Mouse (Mus musculus) spleen, postnatal 0 days (tissue): Measurements from ENCODE around the gene Msh6. TPM values are rescaled to one million over a fixed set of nuclear protein-coding genes. Genes with fewer than 3 reads are reported as not detected.

Experiments used
- polyA plus RNA-seq: library from polyadenylated mRNA; unstranded; fragments of >200 nt; fragmentation: Nextera tagmentation; extraction: Ambion mirVana; gene quantifications from 2 replicates; pipeline ENCODE4 v1.2.1, GENCODE M21; 2015

Gene Msh6
- polyA plus RNA-seq = 26.9 and 29.0 TPM in 2 replicates

DNA sequence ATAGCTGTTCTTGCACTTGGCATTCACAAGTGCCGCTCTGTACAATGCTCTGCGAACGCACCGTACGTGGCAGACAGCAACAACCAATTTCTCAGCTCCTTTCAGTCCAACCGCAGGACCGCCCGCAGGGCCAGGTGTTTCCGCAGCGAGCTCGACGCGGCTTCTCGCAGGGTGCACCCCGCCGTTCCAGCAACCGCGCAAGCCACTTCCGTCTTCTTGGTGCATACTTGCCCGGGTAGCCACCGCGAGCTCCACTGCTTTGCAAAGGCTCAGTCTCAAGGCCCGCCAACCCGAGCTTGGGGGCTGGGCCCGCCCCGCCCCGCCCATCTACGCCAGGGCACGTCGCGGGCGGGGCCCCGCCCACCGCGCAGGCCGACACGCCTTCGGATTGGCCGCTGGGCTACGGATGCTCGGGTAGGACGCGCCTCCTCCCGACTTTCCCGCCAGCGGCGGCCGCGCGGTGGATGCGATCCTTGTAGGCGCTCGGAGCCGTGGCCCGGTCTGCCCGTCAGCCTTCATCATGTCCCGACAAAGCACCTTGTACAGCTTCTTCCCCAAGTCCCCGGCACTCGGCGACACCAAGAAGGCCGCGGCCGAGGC is at the start of gene Msh6:
Gene Msh6, plus strand, starts transcription at position 434 of the 600 bp plus-strand sequence.

Other genes starting within 250 kb of the Msh6 start
- 0.79 and 1.2 TPM in 2 replicates for gene Kcnk12, start 177.1 kb upstream of the Msh6 start, polyA plus RNA-seq
- gene Rpl36-ps4, start 54.1 kb upstream of the Msh6 start, polyA plus RNA-seq = not detected in 2 replicates
- gene Fbxo11, start 90.2 kb downstream of the Msh6 start, polyA plus RNA-seq = 6.3 and 9.1 TPM in 2 replicates